Mouse (Mus musculus): ENCODE measurements around the gene Plcd4.
"Not testable (repeated sequence)": the region's sequence is repeated elsewhere in the genome, so short reads cannot be mapped to it uniquely, and the experiment has no call there.

Gene Plcd4

DNA sequence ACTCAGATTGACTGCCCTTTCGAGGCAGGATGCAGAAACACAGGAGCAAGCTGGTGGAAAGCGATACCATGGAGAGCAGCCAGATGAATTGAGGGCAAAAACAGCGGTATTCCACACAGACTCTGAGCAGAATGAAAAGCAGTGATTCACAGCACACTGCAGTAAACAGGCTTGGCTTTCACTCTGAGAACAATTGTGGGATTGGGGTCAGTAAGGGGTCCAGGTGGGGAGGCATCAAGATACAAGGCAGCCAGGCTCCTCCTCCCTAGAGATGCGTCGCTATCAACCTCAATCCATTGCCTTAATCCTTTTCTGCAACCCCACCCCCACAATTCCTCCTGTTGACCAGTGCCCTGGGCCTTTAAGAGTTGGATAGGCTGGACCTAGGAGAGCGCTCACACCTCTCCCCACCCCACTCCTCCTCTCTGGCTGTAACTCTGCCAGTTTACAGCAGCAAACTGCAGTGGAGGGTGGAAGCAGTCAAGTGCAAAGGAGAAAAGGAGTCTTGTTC lies at the start of gene Plcd4:
Gene Plcd4 (plus strand): TSS at position 438 of the 511 bp plus-strand sequence.
- no peak for DNase-seq (ENCODE audit: low read depth)

DNA sequence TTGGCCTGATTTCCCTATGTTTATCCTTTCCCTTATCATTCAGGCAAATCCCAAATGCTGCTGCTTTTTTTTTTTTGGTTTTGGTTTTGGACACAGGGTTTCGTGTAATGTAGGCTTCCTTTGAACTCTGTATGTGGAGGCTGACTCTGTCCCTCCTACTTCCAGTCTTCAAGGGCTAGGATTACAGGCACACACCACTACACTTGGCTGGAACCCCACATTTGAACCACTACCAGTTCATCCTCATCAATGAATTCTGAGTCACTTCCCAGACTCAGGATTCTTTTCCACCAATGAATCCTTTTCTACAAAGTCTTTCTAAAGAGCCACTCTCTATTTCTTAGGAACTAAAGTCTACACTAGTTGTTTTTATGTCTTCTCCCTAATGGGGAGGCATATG lies 41.6 kb upstream of the Plcd4 start:
- no peak for DNase-seq (ENCODE audit: low read depth)

DNA sequence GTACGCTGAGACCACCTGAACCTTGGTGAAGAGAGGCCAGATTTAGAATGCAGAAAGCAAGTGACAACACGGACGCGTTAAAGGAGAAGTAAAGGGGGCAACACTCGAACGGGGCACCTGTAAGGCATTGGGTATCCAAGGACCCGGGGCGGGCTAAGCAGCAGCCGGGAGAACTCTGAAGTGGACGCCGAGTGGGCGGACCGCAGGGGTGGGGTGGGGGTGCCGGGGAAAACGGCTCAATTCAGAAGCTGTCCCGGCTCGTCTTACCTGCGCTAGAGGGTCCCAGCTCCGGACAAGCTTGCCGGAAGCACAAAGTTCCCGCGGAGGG lies 37.3 kb upstream of the Plcd4 start:
- DNase-seq (ENCODE audit: low read depth) = no peak

DNA sequence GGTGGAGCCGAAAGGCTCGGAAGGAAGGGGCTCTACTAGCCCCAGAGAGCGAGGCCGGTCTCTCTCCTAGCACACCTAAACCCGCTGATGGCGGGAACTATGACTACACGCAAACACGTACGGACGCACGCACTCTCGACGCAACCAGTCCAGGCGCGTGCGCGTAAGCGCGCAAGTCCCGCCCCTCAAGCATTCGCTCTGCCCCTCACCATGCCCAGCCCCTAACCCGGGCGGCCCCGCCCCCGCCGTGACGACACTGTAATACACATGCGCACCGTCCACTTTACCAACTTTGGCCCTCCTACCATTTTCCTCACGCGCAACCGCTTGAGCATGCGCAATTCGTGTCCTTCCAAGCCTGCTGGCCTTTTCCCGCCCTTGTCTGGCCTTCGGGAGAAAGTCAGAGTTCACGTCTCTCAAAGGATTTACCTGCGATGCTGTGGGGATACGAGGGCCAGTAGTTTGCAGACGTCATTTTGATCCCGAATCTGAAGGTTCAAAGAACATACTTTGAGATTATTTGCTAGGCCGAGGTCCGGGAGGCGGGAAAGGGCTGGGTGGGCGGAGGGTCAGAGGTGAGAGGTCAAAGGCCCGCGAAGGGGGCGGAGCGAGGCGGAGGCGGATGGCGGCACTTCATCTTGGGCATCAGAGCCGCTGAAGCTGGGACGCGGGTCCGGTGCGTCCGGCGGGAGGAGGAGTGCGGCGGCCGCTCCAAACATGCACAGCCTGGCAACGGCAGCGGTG lies 36.8 kb upstream of the Plcd4 start, which contains the start of gene Cnot9:
Gene Cnot9 (plus strand): TSS at position 338 of the 744 bp plus-strand sequence.
- DNase-seq (ENCODE audit: low read depth) = peak; percentile 100

DNA sequence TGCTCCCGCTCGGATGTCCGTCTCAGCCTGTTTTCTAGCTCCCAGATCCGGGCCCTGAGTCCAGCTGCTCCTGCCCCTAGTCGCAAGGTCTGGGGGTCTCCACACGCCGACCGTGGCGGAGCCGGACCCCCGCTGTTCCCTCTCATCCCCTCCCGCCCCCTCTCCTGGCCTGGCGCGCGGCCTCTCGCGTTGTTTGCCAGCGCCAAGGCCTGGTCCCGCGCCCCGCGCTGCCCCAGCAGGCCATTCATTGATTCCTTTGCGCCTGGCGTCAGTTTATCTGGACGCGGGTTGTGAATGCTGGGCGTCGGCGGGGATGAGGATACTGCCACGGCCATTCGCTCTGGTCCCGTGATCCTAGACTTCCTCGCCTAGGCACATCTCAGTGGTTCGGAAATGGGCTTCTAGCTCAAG lies 36.2 kb upstream of the Plcd4 start:
- peak; percentile 53 for DNase-seq (ENCODE audit: low read depth)

DNA sequence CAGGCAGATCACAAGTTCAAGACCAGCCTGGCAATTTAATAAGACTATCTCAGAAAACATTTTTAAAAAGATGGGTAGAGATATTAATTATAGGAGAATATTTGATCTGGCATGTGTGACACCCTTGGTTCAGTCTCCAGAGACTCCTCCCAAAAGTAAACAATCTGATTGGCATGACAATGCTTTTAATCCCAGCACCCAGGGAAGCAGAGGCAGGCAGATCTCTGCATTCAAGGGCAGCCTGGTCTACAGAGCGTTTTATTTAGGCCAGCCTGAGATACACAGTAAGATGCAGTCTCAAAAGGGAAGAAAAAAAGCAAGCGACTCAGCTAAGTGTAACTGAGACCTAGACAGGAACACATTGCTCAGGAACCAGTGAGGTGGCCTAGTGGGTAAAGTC lies 34.9 kb upstream of the Plcd4 start:
- DNase-seq (ENCODE audit: low read depth) = no peak

DNA sequence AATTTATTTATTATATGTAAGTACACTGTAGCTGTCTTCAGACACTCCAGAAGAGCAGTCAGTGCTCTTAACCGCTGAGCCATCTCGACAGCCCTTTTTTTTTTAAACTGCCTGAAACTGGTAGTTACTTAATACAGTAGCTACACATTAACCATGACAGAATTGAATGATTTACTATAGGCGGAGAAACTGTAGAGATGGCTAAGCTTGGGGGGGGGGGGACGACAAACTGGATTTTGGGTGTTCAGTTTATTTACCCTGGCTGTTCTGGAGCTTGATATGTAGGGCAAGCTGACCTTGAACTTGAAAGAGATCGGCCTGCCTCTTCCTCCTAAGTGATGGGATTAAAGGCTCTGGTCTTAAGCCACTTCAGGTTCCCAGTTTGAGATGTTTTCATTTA lies 31.4 kb upstream of the Plcd4 start:
- no peak for DNase-seq (ENCODE audit: low read depth)

DNA sequence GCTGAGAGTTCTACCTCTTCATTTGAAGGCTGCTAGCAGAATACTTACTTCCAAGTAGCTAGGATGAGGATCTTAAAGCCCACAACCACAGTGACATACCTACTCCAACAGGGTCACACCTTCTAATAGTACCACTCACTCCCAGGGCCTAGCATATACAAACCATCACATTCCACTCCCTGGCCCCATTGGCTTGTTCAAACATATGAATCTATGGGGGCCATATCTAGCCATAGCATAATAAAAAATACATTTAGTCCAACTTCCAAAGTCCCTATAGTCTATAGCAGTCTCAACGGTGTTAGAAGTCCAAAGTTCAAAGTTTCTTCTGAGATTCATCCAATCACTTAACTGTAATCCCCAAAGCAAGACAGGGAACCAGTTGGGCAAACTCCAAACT lies 29.7 kb upstream of the Plcd4 start:
- not testable (repeated sequence) for DNase-seq (ENCODE audit: low read depth)

DNA sequence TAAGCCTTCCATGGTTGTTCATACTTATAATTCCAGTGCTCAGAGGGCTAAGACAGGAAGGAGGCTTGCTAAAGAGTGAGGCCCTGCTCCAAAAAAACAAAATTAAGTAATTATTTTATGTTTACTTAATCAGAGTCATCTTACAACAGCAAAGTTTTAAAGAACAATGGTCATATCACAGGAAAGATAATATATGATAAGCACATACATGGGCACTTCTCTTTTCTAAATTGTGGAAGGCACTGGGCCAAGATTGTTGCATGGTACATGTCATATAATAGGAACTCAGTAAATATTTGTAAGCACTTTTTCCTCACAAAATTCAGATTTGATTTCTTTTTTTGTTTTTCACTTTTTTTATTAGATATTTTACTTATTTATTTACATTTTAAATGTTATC lies 22.8 kb upstream of the Plcd4 start:
- no peak for DNase-seq (ENCODE audit: low read depth)

DNA sequence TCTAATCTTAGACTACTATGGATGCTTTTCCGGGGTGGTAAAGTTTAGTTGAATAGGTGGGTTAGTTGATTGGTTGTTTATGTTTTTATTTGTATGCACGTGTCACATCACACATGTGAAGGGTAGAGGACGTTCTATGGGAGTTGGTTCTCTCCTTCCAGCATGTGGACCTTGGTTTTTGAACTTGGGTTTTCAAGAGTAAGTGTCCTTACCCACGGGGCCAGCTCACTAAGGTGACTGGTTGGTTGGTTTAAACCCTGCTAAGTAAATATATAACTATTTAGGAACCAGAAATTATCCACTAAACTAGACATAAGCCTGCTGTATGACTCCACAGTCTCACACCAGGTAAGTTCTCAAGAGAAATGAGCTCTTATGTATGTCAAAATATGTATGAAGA lies 17.9 kb upstream of the Plcd4 start:
- no peak for DNase-seq (ENCODE audit: low read depth)

DNA sequence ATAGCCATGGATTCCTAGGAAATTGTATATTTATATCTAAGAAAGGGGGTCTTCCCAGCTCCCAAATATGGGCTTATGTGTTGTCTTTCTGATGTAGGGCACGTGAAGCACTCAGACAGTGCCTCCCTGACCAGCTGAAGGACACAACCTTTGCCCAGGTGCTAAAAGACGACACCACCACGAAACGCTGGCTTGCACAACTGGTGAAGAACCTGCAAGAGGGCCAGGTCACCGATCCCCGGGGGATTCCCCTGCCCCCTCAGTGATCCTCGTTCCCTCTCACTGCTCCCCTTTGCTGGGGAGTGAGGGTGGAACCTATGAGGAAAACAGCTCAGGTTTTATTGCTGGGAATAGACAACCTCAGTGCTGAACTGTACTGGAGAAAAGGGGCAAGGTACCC lies 14.1 kb upstream of the Plcd4 start:
- no peak for DNase-seq (ENCODE audit: low read depth)

DNA sequence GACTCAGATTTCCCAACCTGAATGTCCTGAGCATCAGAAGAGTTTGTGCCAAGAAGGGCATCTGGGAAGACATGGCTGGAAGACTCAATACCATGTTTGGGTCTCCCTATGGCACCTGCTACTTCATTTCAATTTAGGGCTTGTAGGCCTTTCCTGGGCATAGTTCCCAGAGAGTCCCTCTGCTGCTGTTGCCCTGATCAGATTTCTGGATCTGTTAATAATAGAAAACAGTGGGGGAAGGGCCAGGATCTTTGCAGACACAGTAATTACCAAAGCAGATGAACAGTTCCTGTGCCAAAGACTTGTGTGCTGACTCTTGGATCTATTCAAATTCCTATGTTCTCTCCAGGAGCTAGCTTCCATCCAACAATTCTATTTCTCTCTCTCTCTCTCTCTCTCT lies 4.0 kb upstream of the Plcd4 start:
- DNase-seq (ENCODE audit: low read depth) = no peak

DNA sequence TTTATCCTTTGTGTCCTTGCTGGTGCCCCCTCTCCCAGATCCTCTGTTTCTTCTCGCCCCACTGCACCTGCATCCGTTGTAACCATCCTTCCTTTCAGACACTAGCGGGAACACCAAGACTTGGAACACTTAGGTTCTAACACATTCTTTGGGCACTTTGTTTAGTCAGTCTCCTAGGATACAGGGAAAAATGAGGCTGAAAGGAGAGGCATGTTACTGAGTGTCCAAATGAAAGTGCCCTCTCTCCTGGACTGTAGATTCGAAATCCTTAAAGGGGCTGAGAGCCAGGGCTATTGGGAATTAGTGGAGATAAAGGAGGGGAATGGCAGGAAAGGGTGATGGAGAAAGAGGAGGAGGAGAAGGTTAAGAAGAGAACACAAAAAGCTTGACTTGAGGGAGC lies 1.5 kb downstream of the Plcd4 start, which contains the start of gene Usp37:
Gene Usp37 (minus strand): TSS at position 101 of the 400 bp plus-strand sequence.
- no peak for DNase-seq (ENCODE audit: low read depth)

DNA sequence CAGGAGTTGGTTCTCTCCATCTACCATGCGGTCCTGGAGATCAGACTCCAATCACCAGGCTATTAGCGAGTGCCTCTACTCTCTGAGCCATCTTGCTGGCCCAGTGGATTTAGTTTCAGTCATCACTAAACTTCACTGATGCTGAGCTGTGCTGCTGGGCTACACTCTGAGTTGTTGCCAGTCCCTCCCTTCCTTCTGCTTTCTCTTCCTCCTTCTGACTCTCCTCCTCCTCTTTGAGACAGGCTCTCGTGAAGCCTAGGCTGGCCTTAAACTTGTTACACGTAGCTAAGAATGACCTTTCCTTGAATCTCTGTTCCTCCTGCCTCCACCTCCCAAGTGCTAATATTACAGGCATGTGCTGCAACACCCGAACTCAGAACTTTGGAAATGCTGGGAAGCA lies 16.4 kb downstream of the Plcd4 start:
- no peak for DNase-seq (ENCODE audit: low read depth)

DNA sequence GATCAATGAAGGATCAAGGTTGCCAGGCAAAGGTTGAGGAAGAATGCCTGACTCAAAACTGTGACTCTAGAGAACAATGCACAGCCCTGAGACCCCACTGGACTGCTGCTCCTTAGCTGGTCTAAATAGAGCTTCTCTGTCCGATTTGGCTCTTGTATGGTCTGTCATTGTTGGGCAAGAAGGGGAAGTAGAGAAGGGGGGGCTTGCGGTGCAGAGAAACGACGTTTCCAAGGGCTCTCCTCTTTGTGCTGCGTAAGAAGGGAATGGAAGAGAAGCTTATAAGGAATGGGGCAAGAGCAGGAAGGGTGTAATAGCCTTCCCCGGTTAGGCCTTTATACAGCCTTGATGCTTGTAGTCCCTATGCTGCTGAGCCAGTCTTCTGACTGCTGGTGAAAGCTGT lies 23.1 kb downstream of the Plcd4 start:
- DNase-seq (ENCODE audit: low read depth) = no peak

DNA sequence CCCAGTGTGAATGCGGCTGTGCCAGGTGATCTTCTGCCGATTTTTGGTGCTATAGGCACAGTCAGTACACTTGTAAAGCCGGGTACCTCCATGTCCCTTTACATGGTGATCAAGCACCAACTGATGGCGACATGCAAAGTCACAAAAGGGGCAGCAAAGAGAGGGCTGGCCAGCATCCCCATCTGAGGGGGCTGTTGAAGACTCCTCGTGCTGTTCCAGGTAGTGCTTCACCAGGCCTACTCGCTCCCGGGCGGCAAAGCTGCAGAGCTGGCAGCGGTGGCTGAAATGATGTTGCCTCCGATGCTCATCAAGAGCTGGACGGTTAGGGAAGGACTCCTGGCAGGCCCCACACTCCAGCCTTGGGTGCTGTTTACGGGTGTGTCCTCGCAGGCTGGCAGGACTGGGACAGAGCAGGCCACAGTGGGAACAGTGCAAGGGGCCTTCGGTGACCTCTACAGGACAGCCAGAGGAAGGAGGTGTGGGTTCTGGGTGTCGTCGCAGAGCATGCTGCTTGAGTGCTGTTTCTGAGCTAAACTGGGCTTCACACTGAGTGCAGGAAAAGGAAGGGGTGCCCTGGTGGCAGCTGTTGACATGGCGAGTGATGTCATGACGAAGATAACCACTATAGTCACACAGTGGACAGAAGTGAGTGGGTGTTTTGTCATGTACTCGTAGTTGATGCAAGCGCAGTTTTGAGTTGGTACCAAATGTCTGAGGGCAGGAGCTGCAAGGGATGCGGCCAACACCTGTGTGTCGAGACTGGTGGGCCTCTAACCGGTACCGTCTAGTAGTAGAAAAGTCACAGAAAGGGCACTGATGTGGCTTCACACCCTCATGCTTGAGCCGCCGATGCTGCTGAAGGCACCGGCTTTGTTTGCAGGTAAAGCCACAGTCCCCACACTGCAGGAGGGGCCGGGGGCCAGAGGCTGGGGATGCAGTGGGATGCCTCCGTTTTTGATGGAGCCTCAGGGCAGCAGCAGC lies 27.3 kb downstream of the Plcd4 start:
- no peak for DNase-seq (ENCODE audit: low read depth)

DNA sequence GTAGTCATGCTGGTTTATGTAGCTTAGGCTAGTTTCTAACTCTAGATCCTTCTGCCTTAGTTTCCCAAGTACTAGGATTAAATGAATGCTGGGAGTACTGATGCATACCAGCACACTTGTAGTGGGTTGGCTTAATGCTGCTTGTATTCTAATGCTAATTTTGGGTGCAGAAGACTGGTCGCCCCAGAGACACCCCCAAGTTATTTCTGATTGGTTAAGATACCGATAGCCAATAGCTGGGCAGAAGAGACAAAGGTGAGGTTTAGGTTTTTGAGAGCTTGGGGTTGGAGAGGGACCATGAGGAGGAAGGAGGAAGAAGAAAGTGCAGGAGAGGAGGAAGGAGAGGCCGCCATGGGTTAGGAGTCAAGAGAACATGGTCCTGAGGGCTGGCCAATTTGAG lies 39.9 kb downstream of the Plcd4 start:
- no peak for DNase-seq (ENCODE audit: low read depth)

DNA sequence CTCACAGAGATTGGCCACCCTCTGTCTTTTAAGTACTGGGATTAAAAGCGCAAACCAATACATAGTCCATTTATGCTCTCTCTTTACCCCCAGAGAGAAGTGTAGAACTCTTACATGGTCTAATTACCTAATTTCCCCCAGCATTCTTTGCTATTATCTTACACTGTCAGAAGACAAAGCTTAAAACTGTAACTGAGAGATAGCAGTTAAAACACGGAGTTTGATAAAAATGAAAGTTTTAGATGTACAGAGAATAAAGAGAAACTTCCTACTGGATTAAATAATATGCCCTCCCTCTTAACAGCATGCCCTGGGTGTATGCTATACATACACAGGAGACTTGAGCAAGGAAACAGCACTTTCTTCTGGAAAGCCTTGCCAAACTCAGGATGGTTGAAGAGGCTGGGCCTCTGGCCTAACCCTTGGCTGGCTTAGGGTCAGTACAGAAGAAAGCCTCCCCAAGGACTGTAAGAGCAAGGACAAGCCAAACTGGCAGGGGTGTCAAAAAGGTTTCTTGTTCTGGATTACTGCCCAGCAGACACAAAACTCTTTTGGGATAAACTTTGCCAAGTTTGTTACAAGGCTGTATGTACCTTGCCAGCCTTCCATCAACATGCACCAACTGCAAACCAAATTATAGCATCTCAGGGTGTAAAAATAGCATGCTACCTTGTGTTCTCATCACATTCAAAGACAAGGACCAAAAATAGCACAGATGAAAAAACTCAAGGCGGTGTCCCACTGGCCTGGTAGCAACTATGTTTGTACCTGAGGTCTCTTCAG lies 42.1 kb downstream of the Plcd4 start:
- no peak for DNase-seq (ENCODE audit: low read depth)

DNA sequence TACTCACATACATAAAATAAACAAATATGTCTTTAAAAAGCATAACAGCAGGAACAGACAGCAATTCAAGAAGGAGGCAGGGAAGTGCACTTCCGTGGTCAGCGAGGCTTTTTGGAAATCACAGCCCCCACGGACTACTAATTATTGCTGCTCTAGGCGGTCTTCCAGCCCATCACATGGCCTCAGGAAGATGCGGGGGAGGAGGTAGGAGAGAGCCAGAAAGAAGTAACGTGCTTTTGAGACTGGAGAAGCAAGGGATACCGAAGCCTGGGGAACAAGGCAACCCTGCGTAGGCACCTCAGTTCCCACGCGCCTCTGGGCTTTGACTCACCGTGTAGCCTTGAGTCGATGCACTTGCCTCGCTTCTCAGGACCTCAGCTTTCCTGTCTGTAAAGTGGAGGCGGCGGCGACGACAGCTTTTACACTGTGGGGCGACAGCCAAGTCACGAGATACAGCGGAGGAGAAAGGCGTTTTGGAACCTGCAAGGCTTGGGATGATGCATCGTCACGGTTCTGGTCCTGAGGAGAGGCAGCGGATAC lies 44.6 kb downstream of the Plcd4 start:
- no peak for DNase-seq (ENCODE audit: low read depth)

DNA sequence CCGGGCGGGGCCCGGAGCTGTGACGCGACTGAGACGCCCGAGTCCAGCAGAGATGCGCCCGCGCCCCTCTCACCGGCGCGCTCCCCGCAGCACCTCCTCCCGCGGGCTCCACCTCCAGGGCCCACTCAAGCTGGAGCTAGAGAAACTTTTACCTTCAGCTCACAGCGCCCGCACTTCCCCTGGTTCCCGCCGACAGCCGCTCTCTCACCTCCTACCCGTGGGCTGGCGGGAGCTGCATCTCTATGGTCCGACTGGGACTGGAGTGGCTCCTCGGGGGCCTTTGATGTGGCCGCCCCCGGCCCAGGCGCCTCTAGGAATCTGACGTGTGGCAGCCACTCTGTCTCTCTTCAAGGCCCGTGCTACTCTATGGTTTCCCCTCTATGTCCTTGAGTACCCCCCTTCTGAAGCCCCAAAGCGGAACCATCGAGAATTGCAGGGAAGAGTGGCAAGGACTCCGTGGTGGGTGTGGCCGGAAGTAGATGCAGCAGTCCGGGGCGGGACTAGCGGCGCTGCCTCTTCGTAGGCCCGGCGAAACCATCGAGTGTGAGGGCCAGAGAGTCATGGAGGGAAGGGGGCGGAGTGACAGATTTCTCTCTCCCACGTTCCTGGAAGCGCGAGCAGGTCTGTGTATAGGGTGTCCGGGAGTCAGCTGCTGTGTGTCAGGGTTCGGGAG lies 45.2 kb downstream of the Plcd4 start, which contains the start of the genes Zfp142 and Bcs1l:
Gene Zfp142 (minus strand): TSS at position 474 of the 673 bp plus-strand sequence.
Gene Bcs1l (plus strand): TSS at position 517 of the 673 bp plus-strand sequence.
- peak; percentile 97 for DNase-seq (ENCODE audit: low read depth)

DNA sequence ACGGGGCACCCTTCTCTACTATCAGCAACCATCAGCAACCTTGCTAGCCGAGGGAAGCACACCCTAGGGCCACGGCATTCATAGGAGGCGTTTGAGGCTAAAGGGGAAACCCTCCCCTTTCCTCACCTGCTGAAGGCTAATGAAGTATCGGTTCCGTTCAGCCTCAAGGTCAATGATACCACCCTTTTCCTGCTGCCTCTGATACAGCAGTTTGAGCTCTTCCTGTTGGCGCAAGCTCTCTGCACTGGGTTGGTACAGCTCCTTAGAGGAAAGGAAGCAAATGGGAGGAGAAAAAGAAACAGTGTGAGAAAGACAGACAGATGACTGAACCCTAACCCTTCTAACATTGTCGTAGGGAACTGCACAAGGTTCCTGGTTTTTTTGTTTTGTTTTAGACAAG lies 51.7 kb downstream of the Plcd4 start:
- DNase-seq (ENCODE audit: low read depth) = no peak

Data from naive thymus-derived CD4-positive, alpha-beta T cell, adult 2 months (primary cell).